Mouse (Mus musculus) midbrain, embryonic 12.5 days (tissue): ENCODE data around the gene Serpinf2. TPM values are rescaled to one million over a fixed set of nuclear protein-coding genes. Genes with fewer than 3 reads are reported as not detected.
A peak's percentile ranks its signal among the peaks of the same experiment; 100 is the strongest.

Experiments
- ATAC-seq: fragments of 200-750 bp; cut with Nextera tagmentation; 2 replicates; pipeline ENCODE4 v1.8.0; 2017; ENCODE audit warnings: low read depth, moderate TSS enrichment, moderate library complexity; ENCODE audit not compliant: low FRiP score
- H3K27ac ChIP-seq: fragments of 300-500 bp; sonication (generic); replicated peaks from 2 replicates; pipeline ENCODE4 v1.5.1; 2016; ENCODE audit warnings: mild to moderate bottlenecking
- H3K27me3 ChIP-seq: fragments of 300-500 bp; sonication (generic); 2 replicates; pipeline ENCODE4 v1.6.1; 2016; ENCODE audit warnings: mild to moderate bottlenecking
- H3K36me3 ChIP-seq: fragments of 300-500 bp; sonication (generic); 2 replicates; pipeline ENCODE4 v1.6.1; 2016
- H3K4me1 ChIP-seq: fragments of 300-500 bp; sonication (generic); 2 replicates; pipeline ENCODE4 v1.6.1; 2016
- H3K4me2 ChIP-seq: fragments of 300-500 bp; sonication (generic); replicated peaks from 2 replicates; pipeline ENCODE4 v1.6.1; 2016; ENCODE audit warnings: mild to moderate bottlenecking, moderate library complexity
- H3K4me3 ChIP-seq: fragments of 300-500 bp; sonication (generic); 2 replicates; pipeline ENCODE4 v1.5.1; 2016; ENCODE audit warnings: mild to moderate bottlenecking
- H3K9ac ChIP-seq: fragments of 300-500 bp; sonication (generic); replicated peaks from 2 replicates; pipeline ENCODE4 v1.6.1; 2016; ENCODE audit warnings: mild to moderate bottlenecking, moderate library complexity
- H3K9me3 ChIP-seq: fragments of 300-500 bp; sonication (generic); 2 replicates; pipeline ENCODE4 v1.6.1; 2016; ENCODE audit warnings: mild to moderate bottlenecking
- WGBS: fragments of 180-500 bp; shearing (Covaris S2); methylation state at CpG from one replicate; pipeline ENCODE4 v1.1.7; 2016; 5-methylcytosine and 5-hydroxymethylcytosine counted together
- polyA plus RNA-seq: library from polyadenylated mRNA; unstranded; fragments of >200 nt; fragmentation: Nextera tagmentation; extraction: Ambion mirVana; gene quantifications from 2 replicates; pipeline ENCODE4 v1.2.1, GENCODE M21; 2016

Gene Serpinf2
- 0.16 TPM in 1 of 2 replicates, not detected in the other for polyA plus RNA-seq

DNA sequence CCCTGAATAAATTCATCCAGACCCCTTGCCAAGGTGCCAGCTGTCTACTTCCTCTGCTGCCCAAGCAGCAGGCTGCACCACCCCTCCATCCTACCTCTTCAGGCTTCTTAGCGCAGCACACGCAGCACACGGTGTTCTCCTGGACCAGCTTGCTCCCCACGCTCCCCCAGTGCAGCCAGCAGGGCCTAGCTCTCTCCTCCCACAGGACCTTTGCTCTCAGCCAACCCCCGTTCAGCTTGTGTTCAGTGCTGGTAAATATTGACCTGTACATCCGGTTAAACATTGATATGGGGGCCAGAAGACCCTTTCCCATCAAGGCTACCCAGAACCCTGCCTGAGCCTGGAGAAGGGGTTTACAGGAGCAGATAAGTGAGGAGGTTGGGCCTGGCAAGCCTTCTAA, at the start of gene Serpinf2:
Gene Serpinf2, minus strand, starts transcription at position 229 of the 400 bp plus-strand sequence.
- Histone ChIP-seq H3K4me1 (no peaks in the 10 kb centered on the region), H3K4me3 (no peak within 1 kb of the TSS), H3K27ac (no peak within 1 kb of the TSS), H3K27me3 (no peaks in the 10 kb centered on the region), H3K9me3 (0 out of 2 replicates have a peak, but pooled peaks cover 3% of the 10 kb centered on the region), H3K4me2 (no peak within 1 kb of the TSS), H3K9ac (no peak within 1 kb of the TSS), H3K36me3 (peaks cover 12% of the 10 kb centered on the region; the same call in 1 of the 2 replicates)
- no peak for ATAC-seq
- 89% methylated on average over 6 of the region's 6 CpGs for WGBS

DNA sequence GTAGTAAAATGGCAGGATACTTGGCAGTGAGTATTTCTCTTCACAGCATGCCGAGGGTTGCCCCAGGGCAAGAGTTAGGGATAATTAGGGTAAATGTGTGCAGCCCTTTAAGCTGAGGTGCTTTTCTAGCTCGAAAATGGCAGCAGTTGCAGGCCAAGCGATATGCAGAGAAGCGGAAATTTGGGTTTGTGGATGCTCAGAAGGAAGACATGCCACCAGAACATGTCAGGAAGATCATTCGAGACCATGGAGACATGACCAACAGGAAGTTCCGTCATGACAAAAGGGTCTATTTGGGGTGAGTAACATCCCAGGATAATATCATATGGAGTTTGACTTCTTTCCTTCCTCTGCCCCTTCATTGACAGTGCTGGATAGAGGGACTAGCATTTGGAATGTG, 48.1 kb upstream of the Serpinf2 start:
- peak overlapping the region; percentile 99 for H3K4me3 ChIP-seq

DNA sequence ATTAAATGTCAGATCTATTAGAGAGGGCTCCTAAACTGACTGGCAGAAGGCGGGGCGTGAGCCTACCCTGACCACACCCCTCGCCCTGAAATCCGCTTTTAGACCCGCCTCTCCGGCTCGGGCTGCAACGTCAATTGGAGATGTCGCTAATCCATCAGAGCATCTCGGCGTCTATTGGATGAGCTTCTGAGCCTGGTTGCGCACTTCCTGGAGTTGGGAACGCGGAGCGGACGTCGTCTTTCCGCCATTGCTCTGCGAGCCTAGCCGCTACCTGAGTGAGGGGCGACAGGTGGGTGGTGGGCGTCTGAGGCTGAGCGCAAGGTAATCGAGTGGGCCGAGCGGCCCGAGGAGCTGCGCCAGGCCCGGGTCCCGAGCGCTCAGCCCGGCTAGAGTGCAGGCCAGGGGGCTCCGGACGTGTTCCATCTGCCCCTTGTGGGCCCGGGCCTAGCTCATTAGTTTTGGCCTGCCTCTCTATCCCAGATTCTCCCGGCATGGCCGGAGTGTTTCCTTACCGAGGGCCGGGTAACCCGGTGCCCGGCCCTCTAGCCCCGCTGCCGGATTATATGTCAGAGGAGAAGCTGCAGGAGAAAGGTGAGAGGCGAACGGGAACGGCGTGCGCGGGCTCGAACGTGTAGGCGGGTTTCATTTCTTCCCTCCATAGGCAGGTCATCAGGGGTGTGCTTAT, 47.4 kb upstream of the Serpinf2 start, which contains the start of gene Prpf8:
Gene Prpf8, plus strand, starts transcription at position 216 of the 685 bp plus-strand sequence.
- Histone ChIP-seq H3K9me3 (no peaks in the 10 kb centered on the region), H3K4me2 (peak within 1 kb of the TSS; percentile 93), H3K36me3 (peaks cover 25% of the 10 kb centered on the region), H3K9ac (peak within 1 kb of the TSS; percentile 97), H3K27ac (peak within 1 kb of the TSS; percentile 66), H3K4me1 (peaks cover 9% of the 10 kb centered on the region), H3K27me3 (peaks cover 8% of the 10 kb centered on the region), H3K4me3 (peak within 1 kb of the TSS; percentile 99)
- ATAC-seq = peak; percentile 100
- under 1% methylated on average over 52 of the region's 52 CpGs for WGBS

More for the DNA sequence above, 48.1 kb upstream of the Serpinf2 start:
- no peak for ATAC-seq
- Histone ChIP-seq H3K9ac (peak overlapping the region; percentile 97), H3K4me2 (peak overlapping the region; percentile 93), H3K27ac (no peak overlapping the region), H3K27me3 (peaks cover 8% of the 10 kb centered on the region), H3K9me3 (no peaks in the 10 kb centered on the region), H3K36me3 (peaks cover 32% of the 10 kb centered on the region), H3K4me1 (peaks cover 9% of the 10 kb centered on the region)
- 50% methylated on average over 6 of the region's 6 CpGs for WGBS

DNA sequence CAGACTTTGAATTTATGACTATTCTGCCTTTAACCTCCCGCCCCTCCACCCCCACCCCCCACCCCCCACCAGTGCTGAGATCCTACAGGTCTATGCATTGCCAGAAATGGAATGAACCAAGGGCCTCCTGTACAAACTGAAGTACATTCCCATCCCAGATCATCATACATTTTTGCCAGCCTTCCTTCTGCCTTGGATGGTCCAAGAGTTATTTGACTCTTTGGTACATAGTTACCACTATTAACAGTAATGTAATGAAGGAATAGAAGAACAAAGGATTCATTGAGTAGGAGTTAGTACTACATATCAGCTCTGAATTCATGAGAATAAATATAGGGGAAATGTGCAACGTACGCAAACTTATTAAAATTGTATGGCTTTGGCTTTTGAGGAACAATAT, 46.8 kb upstream of the Serpinf2 start:
- Histone ChIP-seq H3K27ac (no peak overlapping the region), H3K4me1 (peaks cover 9% of the 10 kb centered on the region), H3K27me3 (peaks cover 8% of the 10 kb centered on the region), H3K9ac (no peak overlapping the region), H3K36me3 (peaks cover 19% of the 10 kb centered on the region), H3K4me3 (peak overlapping the region; percentile 99), H3K9me3 (no peaks in the 10 kb centered on the region), H3K4me2 (peak overlapping the region; percentile 26)
- 33% methylated on average over 3 of the region's 3 CpGs for WGBS
- peak; percentile 25; the same call in 1 of the 2 replicates for ATAC-seq

DNA sequence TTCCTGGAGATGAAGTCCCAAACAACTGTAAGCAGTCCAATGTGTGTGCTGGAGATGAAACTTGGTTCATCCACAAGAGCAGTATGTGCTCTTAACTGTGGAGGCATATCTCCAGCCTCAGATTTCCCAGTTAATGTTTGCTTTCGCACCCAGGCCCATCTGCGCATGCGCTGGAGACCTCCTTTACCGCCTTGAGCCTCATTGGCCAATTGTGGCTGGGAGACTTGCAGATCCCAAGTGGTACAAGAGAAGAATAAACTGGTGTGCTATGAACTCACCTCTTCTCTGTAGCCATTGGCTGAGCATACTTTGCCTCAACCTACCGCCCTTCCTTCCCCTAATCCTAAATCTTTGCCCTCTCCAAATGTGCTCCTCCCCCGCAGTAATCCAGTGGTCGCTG, 34.0 kb upstream of the Serpinf2 start:
- Histone ChIP-seq H3K4me2 (no peak overlapping the region), H3K27me3 (peaks cover 11% of the 10 kb centered on the region; the same call in 1 of the 2 replicates), H3K4me1 (no peaks in the 10 kb centered on the region), H3K4me3 (no peak overlapping the region), H3K36me3 (no peaks in the 10 kb centered on the region), H3K9ac (no peak overlapping the region), H3K9me3 (no peaks in the 10 kb centered on the region), H3K27ac (no peak overlapping the region)
- no peak for ATAC-seq
- WGBS = 60% methylated on average over 7 of the region's 7 CpGs

DNA sequence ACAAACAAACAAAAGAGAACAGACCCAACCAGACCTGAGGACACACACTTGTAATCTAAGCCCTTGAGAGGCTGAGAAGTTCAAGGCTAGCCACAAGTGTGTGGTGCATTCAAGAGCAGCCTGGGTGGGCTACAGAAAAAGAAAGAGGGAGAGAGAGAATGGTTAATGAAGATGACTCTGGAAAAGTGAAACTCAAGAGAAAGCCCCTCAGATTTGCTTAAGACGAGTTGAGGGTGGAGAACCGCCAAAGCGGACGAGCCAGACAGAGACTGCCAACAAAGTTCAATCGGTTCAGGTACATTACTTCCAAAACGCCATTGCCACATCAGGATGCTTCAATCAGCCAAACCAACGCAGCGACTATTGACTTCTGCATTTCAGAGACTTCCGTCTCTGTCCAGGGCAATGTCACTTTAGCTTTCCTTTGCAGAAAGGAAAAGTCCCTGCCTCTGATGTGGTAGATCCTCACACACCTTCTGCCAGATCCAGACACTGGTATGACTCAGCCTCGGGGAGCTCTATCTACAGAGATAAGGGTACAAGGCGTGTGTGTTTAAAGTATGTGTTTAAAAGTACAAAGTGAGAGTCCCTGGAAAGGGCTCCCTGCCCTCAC, 33.2 kb upstream of the Serpinf2 start:
- Histone ChIP-seq H3K4me3 (no peak overlapping the region), H3K27me3 (peaks cover 17% of the 10 kb centered on the region; the same call in 1 of the 2 replicates), H3K9ac (no peak overlapping the region), H3K36me3 (no peaks in the 10 kb centered on the region), H3K4me1 (peaks cover 6% of the 10 kb centered on the region; the same call in 1 of the 2 replicates), H3K27ac (no peak overlapping the region), H3K4me2 (no peak overlapping the region), H3K9me3 (no peaks in the 10 kb centered on the region)
- WGBS = 86% methylated on average over 11 of the region's 11 CpGs
- no peak for ATAC-seq

DNA sequence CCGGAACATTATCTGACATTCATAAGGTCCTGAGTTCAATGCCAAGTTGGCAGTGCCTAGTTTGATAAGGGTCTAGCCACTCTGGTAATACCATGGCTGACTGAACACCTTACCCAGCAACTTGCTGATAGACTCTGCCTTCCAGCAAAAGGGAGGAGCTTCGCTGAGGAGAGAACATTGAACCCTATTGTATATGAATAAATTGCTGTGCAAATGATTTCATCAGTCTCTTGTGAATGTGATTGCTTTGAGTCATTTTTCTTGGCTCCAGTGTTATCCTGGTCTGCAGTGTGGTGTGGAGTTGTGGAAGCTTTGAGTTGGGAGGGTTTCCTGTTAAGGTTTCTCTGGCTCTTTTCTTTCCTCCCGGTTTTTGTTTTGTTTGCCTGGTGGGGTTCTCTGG, 31.3 kb upstream of the Serpinf2 start:
- Histone ChIP-seq H3K9ac (no peak overlapping the region), H3K27ac (no peak overlapping the region), H3K36me3 (peaks cover 3% of the 10 kb centered on the region), H3K4me2 (no peak overlapping the region), H3K9me3 (no peaks in the 10 kb centered on the region), H3K4me1 (peaks cover 8% of the 10 kb centered on the region; the same call in 1 of the 2 replicates), H3K4me3 (no peak overlapping the region), H3K27me3 (peaks cover 15% of the 10 kb centered on the region; the same call in 1 of the 2 replicates)
- no peak for ATAC-seq
- 89% methylated on average over 3 of the region's 3 CpGs for WGBS

DNA sequence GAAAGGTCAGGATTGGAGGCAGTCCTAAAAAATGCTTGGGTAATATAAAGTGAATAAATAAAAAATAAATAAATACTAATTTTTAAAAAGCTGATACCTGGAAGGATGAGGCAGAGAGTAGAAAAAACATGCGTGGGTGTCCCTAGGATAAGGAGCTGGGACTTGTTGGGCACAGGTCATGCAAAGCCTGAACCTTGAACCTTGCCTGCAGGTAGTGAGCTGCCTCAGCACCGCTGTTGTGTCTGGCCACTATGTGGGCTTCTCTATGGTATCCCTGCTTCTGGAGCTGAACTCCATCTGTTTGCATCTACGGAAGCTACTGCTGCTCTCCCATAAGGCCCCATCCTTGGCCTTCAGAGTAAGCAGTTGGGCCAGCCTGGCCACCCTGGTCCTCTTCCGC, 29.9 kb upstream of the Serpinf2 start:
- Histone ChIP-seq H3K4me2 (no peak overlapping the region), H3K9ac (no peak overlapping the region), H3K9me3 (no peaks in the 10 kb centered on the region), H3K4me1 (peaks cover 8% of the 10 kb centered on the region; the same call in 1 of the 2 replicates), H3K27me3 (peaks cover 15% of the 10 kb centered on the region; the same call in 1 of the 2 replicates), H3K27ac (no peak overlapping the region), H3K36me3 (peaks cover 11% of the 10 kb centered on the region), H3K4me3 (no peak overlapping the region)
- WGBS = 94% methylated on average over 4 of the region's 4 CpGs
- ATAC-seq = no peak

DNA sequence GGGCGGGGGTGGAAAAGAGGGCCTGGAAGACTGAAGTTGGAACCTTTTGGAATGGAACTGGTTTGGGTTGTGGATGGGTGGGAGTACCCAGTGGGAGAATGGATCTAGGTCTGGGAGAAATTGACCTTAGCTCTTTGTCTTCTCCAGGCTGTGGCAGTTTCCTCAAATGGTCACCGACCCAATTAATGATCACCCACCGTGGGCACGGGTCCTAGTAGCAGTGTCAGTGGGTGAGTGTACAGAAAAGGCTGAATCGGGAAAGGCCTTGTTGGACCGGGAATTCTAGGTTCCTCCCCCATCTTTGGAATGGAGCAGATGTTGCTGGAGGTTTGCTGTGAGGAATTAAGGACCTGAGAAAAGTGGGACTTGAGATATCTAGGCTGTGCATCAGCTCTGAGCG, 29.0 kb upstream of the Serpinf2 start:
- no peak for ATAC-seq
- peaks cover 15% of the 10 kb centered on the region; the same call in 1 of the 2 replicates for H3K27me3 ChIP-seq
- 70% methylated on average over 7 of the region's 7 CpGs for WGBS
- no peak overlapping the region for H3K27ac ChIP-seq
- peak overlapping the region; percentile 26; the same call in 1 of the 2 replicates for H3K4me3 ChIP-seq
- H3K4me1 ChIP-seq = peaks cover 8% of the 10 kb centered on the region; the same call in 1 of the 2 replicates
- peak overlapping the region; percentile 52 for H3K4me2 ChIP-seq
- peaks cover 11% of the 10 kb centered on the region for H3K36me3 ChIP-seq
- 0 out of 2 replicates have a peak overlapping the region, but pooled peaks have one; percentile 24 for H3K9ac ChIP-seq
- no peaks in the 10 kb centered on the region for H3K9me3 ChIP-seq

DNA sequence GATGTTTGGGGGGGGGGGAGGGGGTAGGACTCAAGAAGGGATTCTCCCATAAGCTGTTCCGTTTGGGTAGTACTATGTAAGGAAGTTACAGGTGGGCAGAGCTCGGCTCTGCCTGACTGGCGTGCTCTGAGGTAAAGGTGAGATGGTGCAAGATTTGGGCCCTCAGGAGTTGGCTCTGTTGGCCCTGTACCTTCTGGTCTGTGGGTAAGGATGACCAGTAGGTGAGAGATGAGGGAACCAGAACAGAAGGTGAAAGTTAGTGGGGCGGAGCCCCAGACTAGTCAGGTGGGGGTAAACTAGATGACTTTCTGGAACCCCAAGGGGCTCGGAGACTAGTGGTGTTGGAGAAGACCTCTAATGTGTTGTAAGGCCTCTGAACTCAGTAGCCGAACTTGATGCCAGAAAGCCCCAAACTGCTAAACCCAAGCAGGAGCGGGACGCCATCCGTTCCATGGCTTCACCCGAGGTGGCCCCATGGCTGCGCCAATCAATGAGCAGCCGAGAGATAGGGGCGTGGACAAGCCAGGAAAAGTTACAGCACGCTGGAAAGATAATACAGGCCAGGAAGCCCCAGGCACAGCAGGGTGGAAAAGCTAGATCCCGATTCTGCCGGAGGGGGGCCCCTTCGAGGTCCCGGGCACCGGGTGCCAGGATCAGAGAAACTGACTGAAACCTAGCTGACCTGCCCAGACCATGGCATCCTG, 28.3 kb upstream of the Serpinf2 start:
- Histone ChIP-seq H3K27me3 (peaks cover 15% of the 10 kb centered on the region; the same call in 1 of the 2 replicates), H3K4me1 (peaks cover 13% of the 10 kb centered on the region; the same call in 1 of the 2 replicates), H3K4me3 (peak overlapping the region; percentile 26), H3K4me2 (peak overlapping the region; percentile 52), H3K9ac (peak overlapping the region; percentile 24; the same call in 1 of the 2 replicates), H3K36me3 (peaks cover 11% of the 10 kb centered on the region), H3K9me3 (no peaks in the 10 kb centered on the region), H3K27ac (no peak overlapping the region)
- WGBS = 20% methylated on average over 19 of the region's 19 CpGs
- no peak; the same call in 1 of the 2 replicates for ATAC-seq

DNA sequence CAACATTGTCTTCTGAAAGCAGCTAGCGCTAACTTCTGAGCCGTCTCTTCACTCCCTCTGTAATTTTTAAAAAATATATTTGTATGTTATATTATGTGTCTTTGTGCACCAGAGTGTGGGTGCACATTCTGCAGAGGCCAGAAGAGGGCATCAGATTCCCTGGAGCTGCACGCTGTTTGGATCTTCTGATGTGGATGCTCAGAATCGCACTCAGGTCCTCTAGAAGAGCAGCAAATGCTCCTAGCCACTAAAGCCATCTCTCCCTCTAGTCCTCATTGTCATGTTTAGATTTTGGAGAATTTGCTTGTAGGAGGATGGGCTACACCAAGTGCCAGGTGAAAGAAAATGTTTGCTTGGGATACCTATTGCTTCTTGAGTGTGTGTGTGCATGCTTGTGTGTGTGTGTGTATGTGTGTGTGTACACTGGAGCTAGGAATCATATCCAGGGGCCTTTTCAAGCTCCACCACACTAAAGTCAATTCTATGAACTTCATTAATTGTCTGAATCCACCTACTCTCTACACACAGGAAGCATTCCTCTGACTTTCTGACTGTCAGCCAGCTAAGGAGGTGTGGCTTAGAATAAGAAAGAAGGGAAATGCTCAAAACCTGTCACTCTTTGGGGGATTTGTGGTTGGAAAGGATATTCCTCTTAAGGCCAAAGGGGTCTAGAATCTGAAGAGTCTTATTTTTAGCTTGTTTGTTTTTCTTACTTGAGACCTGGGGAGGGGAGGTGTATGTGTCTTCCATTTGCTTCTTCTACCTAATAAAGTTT, 27.5 kb upstream of the Serpinf2 start:
- Histone ChIP-seq H3K36me3 (peaks cover 11% of the 10 kb centered on the region), H3K27ac (no peak overlapping the region), H3K9me3 (no peaks in the 10 kb centered on the region), H3K4me1 (peaks cover 21% of the 10 kb centered on the region), H3K27me3 (peaks cover 15% of the 10 kb centered on the region; the same call in 1 of the 2 replicates), H3K9ac (no peak overlapping the region), H3K4me2 (no peak overlapping the region), H3K4me3 (no peak overlapping the region)
- WGBS = 99% methylated on average over 4 of the region's 4 CpGs
- no peak for ATAC-seq
